Mouse (Mus musculus) cerebellum, postnatal 10 days (tissue): ENCODE data around the gene Syt17.
A peak's percentile ranks its signal among the peaks of the same experiment; 100 is the strongest.

ENCODE experiments used
- DNase-seq, 2 experiments: peaks; one replicate each; pipeline ENCODE4 v3.0.0; 2021; ENCODE audit warnings: mixed read lengths in 2 of 2

Syt17 gene

DNA sequence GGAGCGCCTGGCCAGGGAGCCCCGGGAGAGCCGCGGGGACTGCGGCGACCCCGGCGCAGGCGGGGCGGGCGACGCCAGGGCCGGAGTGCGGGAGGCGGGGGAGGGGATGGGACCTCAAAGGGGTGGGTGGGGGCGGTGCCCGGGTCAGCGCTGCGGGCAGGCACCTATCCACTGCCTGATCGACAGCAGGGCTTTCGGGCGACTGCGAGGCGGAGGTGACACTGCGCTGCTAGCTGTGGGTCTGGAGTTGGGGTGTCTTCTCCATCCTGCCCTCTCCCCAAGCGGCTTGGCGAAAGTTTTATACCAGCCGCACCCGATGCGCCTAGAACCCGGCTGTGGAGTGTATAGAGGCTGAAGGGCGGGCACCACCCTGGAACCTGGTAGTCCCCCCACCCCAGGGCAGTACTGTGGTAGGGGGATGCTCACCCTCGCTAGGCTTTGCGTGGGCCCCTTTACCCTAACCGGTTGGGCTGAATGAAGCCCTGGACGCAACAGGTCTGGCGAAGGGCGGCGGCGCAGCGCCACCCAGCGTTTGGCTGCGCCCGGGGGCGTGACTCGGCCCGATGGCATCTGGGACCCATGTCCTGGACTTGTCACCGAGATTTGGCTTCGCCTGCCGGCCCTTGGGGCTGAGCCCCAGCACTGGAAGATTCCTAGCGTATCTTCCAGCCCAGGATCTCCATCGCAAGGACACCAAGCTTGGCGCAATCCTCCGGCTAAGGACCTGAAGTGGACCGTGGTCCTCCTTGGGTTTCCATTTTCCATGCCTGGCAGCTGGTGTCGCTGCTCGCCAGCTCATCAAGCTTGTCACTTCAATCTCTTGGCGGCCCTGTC, at the start of gene Syt17:
TSS of gene Syt17 (minus strand) at position 89 of the 834 bp plus-strand sequence.
- DNase-seq, result peak; percentile 76 to 82

DNA sequence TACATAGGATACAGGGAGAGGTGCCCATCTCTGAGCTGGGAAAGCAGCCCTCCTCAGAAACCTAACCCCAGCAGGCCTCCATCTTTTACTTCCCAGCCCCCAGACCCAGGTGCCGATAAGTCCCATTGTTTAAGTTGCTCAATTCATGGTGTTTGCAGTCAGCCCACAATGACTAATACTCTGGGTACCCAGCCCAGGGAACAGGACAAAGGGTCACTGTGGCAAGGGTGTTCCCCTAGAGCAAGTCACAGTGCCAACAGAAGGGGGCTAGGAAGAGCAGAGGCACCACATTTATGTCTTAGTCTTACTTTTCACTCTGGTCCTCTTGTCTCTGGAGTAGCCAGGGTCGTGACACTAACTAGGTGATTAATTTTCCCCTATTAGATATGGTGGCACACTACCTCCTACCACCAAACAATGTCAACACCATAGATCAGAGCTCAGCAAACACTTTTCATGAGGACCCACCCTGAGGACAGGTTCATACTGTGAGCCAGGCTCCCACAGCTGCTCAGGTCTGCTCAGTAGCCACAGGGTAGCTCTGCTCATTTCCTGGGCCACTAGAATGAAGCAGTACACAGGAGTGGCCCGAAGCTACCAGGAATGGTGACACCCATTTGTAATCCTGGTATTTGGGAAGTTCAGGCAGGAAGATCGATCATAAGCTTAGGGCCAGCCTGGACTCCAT, 47.0 kb upstream of the Syt17 start:
- DNase-seq, result no peak

DNA sequence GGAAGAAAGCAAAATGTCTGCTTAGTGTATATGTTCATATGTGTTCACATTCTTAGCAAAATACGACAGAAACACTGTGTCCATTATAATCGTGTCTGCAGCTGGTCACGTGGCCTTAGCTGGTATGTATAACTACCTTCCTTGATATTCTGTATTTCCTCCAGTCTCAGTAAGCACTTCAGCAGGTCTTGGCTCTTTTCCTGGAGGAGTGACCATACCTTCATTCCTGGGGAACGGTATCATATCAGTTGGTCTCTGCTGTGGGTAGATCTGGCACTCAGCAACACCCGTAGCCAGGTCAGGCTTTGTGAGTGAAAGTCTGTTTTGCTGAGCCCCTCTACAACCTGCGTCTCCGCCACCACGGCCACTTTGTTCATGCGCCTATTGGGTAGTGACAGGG, 45.9 kb upstream of the Syt17 start:
- DNase-seq, result no peak

DNA sequence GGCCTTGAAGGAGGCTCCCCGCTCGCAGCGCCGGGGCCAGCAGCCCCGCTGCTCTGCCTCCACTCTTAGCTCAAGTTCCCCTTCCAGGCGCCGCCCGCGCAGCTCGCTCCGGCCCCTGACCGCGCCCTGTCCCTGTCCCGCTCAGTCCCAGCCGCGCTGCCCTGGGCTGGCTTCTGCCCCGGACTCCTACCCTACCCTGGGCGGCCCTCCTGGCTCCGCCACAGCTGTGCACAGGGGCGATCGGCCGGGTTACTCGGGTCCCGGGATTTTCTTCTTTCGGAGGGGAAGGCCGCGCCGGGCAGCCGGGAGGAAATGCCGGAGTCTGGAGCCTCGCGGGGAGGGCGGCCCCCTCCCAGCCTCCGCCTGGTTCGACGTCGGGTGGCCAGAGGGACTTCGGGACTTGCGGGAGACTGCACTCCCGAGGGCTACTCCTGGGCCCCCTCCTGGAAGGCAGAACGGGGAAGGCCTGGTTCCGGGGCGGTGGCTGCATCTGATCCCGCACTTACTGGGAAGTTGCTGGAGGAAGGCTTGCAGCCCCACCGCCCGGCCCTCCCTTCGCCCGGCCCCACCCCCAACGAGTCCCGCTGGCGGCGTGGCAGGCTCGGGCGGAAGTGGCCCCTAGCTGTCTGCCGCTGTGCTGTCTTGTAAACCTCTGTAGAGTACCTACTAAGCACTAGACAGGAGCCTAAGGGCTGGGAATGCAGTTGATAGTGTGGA, 43.6 kb upstream of the Syt17 start, which contains the start of gene Itpripl2:
TSS of gene Itpripl2 (minus strand) at position 545 of the 717 bp plus-strand sequence.
- DNase-seq, result peak; percentile 36 to 50

DNA sequence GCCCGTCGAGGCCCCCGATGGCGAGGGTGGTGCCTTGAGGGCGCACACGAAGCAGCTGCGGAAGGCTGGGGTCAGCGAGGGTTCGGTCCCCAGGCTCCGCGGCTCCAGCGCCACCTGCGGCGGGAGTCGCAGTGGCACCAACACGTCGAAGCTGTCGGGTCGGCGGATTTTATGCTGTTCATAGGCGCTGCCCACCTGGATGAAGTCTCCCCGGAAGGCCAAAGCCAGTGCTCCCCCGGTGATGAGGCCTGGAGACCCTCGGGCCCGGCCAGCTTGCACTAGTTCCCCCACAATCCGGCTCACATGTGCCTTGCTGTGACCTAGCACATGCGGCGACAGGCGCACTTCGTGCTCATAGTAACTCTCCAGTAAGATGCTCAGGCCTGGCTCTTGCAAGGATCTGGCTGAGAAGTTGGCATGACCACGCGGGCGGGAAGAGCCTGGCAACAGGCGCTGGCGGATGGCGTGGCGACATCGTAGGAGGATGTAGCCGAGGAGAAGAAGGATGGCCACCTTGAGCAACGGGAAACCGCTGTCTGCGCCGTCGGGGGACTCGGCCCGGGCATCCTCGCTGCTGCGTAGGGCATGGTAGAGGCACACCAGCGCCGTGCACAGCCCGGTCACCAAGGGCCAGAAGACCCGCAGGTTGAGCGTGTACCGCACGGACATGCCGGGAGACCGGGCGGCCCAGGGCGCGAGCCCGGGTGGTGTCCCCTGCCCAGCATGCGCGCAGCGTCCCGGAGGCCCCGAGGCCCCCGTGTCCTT, 42.8 kb upstream of the Syt17 start:
- peak; percentile 60 to 65 for DNase-seq

DNA sequence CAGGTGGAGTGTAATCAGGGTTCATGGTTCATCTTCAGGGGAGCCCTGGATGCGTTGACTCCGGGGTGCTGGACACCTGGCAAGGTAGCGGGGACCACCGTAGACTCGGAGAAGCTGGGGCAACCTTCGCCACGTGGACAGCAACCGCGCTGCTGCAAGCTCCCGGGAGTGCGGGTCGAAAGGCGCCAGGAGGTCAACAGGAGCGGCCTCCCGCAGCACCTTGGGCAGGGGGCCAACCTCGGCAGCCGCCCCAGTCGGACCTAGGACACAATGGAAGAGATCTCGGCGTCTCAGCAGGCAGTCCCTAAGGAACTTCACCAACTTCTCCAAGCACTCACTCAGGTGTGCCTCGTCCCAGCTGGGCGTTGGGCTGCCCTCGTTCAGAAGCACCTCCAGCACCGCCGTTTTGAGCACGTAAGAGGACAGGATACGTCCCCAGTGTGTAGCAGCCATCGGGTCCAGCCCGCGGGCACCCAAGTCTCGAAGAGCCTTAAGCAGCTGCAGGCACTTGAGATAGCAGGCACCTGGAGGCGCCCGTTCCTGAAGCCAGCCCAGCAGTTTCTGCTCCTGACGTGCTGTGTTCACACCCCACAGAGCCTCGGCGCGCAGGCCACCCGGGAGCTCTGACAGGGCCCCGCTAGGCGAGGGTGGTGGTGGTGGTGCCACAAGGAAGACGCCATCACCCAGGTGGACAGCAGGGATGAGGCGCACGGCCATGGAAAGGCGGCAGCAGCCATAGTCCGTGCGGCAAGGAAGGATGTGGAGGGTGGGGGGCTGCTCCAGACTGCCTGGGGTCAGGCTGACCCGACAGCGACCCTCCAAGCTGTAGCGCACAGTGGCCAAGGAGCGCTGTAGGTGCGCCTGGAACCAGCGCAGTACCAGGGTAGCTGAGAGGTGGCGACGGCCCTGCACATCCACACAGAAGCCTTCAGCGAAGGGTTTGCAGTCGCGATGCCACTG, 42.0 kb upstream of the Syt17 start:
- peak in 1 of 2 experiments; percentile 18 for DNase-seq

DNA sequence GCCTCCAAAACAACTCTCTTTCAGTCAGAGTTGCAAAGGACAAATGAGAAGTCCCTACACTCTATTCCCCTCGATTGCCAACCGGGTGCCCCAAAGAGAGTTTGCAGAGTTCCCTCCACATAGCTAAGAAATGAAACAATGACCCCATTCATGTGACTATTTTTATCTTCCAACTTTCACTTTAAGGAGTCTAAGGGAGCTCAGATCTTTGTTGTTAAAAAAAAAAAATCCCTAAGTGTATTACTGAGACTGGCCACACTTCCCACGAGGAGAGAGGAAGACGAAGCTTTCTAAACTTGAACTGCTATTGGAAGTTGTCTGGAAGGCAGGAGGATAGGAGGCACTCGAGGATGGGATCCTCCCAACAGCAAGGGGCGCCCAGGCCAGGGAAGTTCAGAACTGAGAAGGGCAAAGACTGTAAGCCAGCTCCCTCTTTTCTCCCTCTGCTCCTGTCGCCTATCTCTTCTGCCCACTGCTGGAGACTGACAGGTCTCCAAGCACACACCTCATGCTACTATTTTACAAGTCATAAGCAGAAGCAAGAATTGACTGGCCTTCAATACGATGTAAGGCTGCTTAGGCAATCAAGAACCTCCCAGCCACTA, 40.1 kb upstream of the Syt17 start:
- no peak for DNase-seq

DNA sequence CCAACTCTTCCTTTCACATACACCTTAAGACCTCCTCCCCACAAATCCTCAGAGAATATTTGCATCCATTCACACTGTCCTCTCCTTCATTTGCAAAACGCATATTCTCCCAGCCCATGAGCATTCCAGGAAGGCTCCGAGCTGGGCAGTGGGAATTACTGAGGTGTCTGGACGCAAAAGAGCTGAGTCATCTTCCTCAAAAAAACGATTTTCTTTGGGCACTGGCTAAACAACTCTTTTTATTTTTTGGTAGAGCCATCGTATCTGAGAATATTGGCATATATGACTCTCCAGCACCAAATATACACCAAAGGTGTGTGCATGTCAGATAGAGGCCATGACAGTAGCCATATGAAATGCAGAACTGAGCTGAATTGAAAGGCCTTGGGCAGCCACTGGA, 38.9 kb upstream of the Syt17 start:
- no peak for DNase-seq

DNA sequence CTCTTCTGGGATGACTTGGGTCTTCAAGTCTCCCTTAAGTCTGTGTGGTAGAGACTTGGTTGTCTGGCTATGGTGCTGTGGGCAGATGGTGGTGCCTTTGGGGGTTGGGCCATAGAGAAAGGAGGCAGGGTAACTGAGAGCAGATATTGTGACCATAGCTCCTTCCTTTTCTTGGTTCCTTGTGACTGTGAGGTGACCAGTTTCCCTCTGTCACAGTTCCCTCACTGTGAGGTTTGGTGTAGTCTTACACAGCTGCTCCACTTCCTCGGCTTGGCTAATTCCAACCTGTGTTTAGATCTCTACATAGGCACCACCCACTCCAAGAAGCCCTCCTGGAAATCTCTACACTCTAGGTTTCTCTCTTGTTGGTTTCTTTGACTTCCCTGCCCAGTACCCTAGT, 36.0 kb upstream of the Syt17 start:
- no peak for DNase-seq

DNA sequence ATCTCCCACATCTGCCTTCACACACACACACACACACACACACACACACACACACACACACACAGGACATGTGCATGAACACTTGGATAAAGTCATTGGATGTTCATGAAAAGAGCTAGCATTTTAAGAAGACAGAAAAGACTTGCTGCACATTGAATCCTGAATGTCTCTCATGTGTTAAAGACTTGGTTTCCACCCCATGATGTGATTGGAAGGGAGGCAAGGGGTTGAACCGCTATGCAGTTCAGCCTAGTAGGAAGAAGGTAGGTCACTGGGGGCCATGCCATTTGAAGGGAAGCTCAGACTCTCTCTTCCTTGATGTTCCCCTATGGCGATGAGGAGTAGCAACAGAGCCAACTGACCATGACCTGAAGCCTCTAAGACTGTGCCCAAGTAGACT, 34.0 kb upstream of the Syt17 start:
- DNase-seq, result no peak

DNA sequence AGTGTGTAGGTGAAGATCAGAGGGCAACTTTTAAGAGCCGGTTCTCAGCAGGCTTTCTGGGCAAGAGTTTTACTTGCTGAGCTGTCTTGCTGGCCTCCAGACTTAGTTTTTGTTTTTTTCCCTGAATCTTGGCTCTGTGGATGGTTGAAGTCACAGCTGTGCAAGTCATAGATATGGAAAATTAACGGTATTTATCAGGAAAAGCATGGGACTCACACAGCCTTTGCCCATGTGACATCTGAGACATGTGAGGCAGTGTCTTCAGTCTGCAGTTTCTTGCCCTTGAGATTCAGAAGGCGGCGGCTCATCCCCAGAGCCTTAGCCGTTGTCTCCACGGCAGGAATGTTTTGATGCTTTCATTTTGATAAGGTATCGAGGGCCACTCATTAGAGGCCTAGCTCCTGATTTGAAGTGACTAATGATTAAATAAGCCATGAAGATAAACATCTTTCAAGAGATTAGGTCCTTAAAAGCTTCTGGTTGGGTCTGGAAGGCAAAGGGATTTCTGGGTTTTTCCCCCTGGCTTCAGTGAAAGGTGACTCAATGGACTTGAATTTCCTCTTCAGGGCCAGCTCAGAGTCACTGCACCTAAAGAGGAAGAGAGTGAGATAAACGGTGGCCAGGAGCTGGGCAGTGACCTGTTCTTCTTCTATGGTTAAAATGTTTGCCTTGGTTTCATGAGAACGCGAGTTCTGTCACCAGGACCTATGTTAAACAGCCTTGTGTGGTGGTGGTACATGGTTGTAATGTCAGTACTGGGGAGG, 33.2 kb upstream of the Syt17 start:
- DNase-seq, result no peak

DNA sequence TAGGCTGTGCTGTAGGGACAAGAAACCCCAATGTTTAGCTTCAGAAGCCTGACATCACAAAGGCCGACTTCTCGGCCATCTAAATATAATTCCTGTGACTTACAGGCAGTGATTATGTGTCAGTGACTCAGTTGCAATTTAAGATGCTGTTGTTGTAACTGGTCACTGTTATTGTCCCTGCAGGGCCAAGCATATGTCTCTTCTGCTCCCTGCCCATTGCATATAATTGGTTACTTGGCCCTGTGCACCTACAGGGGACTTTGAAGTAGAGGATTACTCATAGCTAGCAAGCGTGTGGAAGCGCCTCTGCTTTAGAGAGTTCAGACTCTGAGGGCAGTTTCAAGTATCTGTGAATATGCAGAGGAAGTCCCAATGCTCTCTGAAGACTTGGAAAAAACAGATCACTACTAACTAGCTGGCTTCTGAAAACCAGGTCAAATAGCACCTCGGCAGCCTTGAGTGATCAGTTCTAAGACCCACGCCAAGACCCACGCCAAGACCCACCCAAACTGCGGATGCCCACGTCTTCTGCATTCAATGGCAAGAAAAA, 32.2 kb upstream of the Syt17 start:
- no peak for DNase-seq

DNA sequence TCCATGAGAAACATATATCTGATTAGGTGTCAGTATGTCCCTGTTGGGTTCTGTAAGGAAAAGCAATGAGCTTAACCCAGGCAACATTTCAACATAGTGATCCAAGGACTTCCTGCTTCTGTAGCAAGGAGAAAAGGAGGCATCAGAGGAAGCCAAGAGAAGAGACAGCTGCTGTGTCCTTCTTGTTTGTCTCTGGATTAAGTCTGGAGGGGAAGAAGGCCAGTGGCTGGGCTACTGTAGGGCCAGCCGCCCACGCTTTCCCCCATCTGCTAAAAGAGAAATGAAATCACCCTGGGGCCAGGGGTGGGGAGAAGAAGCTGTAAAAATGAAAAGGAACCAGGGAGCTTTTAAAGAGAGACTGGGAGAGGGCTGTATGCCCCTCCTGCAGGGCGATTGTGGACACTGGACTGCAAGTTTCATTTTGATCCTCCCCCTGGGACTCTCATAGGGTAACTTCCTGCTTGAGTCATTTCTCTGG, 30.9 kb upstream of the Syt17 start:
- peak in 1 of 2 experiments; percentile 9 for DNase-seq

DNA sequence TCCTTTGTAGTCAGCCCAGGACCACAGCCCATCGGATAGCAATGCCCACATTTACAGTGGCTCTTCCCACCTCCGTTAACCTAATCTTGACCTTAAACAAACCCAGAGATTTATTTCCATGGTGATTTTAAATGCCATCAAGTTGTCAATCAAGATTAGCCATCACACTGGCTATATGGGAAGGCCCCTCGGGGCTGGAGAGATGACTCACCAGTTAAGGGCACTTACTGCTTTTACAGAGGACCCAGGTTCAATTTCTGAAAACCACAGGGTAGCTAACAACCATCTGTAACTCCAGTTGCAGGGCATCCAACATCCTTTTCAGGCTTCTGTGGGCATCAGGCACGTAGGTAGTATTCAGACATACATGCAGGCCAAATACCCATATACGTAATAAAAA, 28.4 kb upstream of the Syt17 start:
- DNase-seq, result no peak

DNA sequence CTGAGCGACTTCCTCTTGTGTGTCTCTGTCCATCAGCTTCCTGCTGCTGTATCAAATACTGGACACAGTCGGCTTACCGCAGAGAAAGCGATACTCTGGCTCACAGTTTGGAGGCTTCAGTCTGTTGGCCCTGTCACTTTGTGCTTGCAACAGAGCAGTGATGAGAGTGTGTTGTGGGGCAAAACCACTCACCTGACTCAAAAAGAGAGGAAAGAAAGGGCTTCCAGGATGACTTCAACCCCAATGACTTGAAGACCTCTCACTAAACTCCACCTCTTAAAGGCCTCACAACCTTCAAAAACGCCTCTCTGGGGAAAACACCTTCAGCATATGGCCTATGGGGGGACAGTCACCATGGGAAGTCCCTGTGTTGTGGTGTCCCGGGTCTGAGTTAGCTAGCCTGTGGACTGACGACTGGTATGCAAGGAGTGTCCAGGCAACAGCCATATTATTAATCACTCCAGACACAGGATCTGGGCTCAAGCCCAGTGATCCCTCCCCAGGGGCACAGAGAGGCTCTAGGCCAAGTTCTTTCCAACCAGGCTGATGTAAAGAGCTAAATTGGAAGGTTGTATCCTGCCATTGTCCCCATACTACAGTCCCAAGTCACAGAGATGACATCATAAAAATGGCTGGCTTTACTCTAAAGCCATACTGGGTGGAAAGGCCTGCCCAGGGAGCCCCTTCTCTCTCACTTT, 27.1 kb upstream of the Syt17 start:
- DNase-seq, result peak in 1 of 2 experiments; percentile 13

DNA sequence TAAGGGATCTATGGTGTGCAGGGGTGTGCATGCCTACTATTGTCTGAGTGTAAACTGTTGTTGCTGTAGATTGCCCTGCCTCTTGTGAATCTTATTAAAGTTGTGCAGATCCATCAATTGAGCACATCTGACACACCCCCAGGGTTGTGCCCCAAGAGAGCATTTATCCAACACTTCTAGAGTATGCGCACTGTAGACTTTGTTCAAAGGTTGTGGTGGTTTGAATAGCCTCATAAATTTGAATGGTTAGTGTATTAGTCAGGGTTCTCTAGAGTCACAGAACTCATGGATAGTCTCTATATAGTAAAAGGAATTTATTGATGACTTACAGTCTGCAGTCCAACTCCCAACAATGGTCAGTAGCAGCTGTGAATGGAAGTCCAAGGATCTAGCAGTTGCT, 24.9 kb upstream of the Syt17 start:
- no peak for DNase-seq

DNA sequence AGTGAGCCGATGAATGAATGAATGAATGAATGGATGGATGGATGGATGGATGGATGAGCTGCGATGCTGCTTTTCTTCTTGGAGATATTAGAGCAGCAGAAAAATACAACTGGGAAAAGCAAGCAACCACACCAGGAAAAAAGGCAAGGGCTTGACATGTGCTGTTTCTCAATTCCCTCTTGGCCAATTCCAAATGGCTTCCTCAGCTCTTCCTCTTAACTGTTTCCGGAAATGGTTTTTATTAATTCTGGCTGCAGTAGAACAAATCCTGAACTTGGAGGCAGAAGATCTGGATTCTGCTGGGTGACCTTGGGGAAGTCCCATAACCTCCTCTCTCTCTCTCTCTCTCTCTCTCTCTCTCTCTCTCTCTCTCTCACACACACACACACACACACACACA, 20.0 kb upstream of the Syt17 start:
- DNase-seq, result no peak

DNA sequence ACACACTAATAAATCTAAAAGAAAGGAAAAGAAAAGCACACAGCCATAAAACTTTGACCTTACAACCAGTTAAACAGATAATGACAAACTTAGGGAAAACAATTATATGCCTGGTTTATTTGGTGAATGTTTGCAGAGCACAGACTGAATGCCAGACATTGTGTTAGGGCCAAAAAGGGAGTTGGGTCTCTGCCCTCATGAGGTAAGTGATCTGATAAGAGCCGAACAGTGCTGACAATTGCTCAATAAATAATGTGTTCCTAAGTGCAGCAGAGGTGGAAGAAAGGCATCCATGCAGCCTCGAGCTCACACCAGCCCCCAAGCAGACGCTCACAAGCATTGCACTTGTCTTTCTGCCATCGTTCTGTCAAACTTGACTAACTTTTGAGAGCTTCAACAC, 16.4 kb upstream of the Syt17 start:
- no peak for DNase-seq
